8 mouse cellular contexts compared by ENCODE assay signal in the genomic region with DNA sequence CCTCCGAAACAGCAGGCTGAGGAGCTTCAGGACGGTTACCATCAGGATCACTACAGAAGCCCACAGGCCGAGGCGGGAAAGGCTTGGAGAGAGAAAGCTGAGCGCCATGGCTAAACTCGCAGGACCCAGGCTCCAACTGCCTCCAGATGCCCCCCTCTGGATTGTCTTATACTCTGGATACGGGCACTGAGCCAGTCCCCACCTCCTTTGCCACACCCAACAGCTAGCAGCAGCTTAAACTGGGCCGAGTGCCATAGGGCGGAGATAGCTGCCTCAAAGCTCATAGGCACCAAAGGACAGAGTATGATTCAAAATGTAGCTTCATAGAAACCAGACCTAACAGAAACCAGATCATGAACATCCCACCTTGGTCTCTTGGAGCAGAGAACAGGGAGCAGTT. TPM values are rescaled to one million over a fixed set of nuclear protein-coding genes. Genes with fewer than 3 reads are reported as not detected.
A peak's percentile ranks its signal among the peaks of the same experiment; 100 is the strongest.
DNase-seq lines count a peak whose midpoint lies in the region; ATAC-seq and TF ChIP-seq lines count a peak whose summit lies in the region.

A gene (minus strand): TSS at position 144 of the 400 bp plus-strand sequence.

- TF ChIP-seq CTCF in lung, embryonic 14.5 days (IDR thresholded peaks at IDR 0.05; ENCODE audit: low read depth): no peak

- H3K4me1 ChIP-seq in heart, embryonic 16.5 days (ENCODE audit: control insufficient read depth, insufficient read depth, low read length): peaks cover 4% of the 10 kb centered on the region; the same call in 1 of the 2 replicates
- H3K4me1 ChIP-seq in lung, embryonic 14.5 days (ENCODE audit: insufficient read depth): no peaks in the 10 kb centered on the region
- no peaks in the 10 kb centered on the region for H3K4me1 ChIP-seq in midbrain, embryonic 10.5 days

- no peak within 1 kb of the TSS for H3K4me2 ChIP-seq in heart, embryonic 16.5 days (ENCODE audit: low read depth, low read length)
- H3K4me2 ChIP-seq in lung, embryonic 14.5 days: no peak within 1 kb of the TSS

- no peak within 1 kb of the TSS for H3K27ac ChIP-seq in heart, embryonic 16.5 days (ENCODE audit: low read length)
- no peak within 1 kb of the TSS for H3K27ac ChIP-seq in lung, embryonic 14.5 days (ENCODE audit: low read depth)
- H3K27ac ChIP-seq in midbrain, embryonic 10.5 days (replicated peaks): no peak within 1 kb of the TSS

- peak; percentile 56; the same call in 1 of the 2 replicates for ATAC-seq in heart, embryonic 16.5 days (replicated peaks; ENCODE audit: extremely low read depth, insufficient read depth, low FRiP score)
- no peak for ATAC-seq in lung, embryonic 14.5 days (ENCODE audit: insufficient read depth)
- ATAC-seq in CD4-positive, CD25-positive, alpha-beta regulatory T cell, adult 4 months: no peak

- DNase-seq in urinary bladder, adult 18-20 months (ENCODE audit: low spot score in 2 of 2): peak; percentile 21 to 23
- DNase-seq in urinary bladder, postnatal 10 days (ENCODE audit: low spot score): no peak
- DNase-seq in lung, embryonic 14.5 days: peak; percentile 60
- DNase-seq in layer of hippocampus, postnatal 10 days (ENCODE audit: low spot score in 2 of 2): no peak
- DNase-seq in c-Kit-positive CD71-positive TER-119-positive erythroid progenitor cells, embryonic 14.5 days (ENCODE audit: low spot score): no peak
- no peak for DNase-seq in midbrain, embryonic 10.5 days (ENCODE audit: low spot score)

- H3K4me3 ChIP-seq in heart, embryonic 16.5 days (ENCODE audit: low read length): no peak within 1 kb of the TSS
- no peak within 1 kb of the TSS for H3K4me3 ChIP-seq in lung, embryonic 14.5 days (ENCODE audit: low read depth, low read length)
- no peak within 1 kb of the TSS for H3K4me3 ChIP-seq in midbrain, embryonic 10.5 days

- no peak within 1 kb of the TSS for H3K9ac ChIP-seq in heart, embryonic 16.5 days (ENCODE audit: low read length)
- H3K9ac ChIP-seq in lung, embryonic 14.5 days: no peak within 1 kb of the TSS

- 70% methylated on average over 9 of the region's 9 CpGs for whole genome bisulfite sequencing in heart, embryonic 16.5 days
- WGBS in lung, embryonic 14.5 days: 76% methylated on average over 9 of the region's 9 CpGs
- 89% methylated on average over 9 of the region's 9 CpGs for whole genome bisulfite sequencing in midbrain, embryonic 10.5 days

- no peaks in the 10 kb centered on the region for H3K36me3 ChIP-seq in heart, embryonic 16.5 days (ENCODE audit: control insufficient read depth, insufficient read depth)
- no peaks in the 10 kb centered on the region for H3K36me3 ChIP-seq in lung, embryonic 14.5 days (ENCODE audit: insufficient read depth)
- no peaks in the 10 kb centered on the region for H3K36me3 ChIP-seq in midbrain, embryonic 10.5 days

- H3K27me3 ChIP-seq in heart, embryonic 16.5 days (ENCODE audit: control insufficient read depth, insufficient read depth, low read length): no peaks in the 10 kb centered on the region
- no peaks in the 10 kb centered on the region for H3K27me3 ChIP-seq in lung, embryonic 14.5 days (ENCODE audit: insufficient read depth, low read length)
- H3K27me3 ChIP-seq in midbrain, embryonic 10.5 days (ENCODE audit: low read depth, poor library complexity, severe bottlenecking): no peaks in the 10 kb centered on the region

- H3K9me3 ChIP-seq in heart, embryonic 16.5 days (replicated peaks; ENCODE audit: control insufficient read depth, low read length): no peaks in the 10 kb centered on the region
- H3K9me3 ChIP-seq in lung, embryonic 14.5 days (ENCODE audit: low read depth, low read length): no peaks in the 10 kb centered on the region
- H3K9me3 ChIP-seq in midbrain, embryonic 10.5 days (replicated peaks): no peaks in the 10 kb centered on the region

RNA-seq across cellular contexts. Expression of the gene that starts here (rescaled TPM):
- polyA plus RNA-seq in heart, embryonic 16.5 days (2015; fragmentation: Nextera tagmentation; extraction: Ambion mirVana): 4.0 and 6.4 TPM in 2 replicates
- 7.6 and 10.9 TPM in 2 replicates for polyA plus RNA-seq in lung, embryonic 14.5 days (2014; fragmentation: Nextera tagmentation; extraction: Ambion mirVana)
- total RNA-seq in layer of hippocampus, postnatal 10 days (2021): 1 to 10 TPM; 2.1 to 2.7 TPM
- polyA plus RNA-seq in CD4-positive, CD25-positive, alpha-beta regulatory T cell, adult 4 months (2017; shearing (Covaris generic)): not detected
- not detected in 2 replicates for polyA plus RNA-seq in midbrain, embryonic 10.5 days (2016; fragmentation: Nextera tagmentation; extraction: Ambion mirVana)

Comparison
In these comparisons a context has a peak if more than half of its experiments do, and no peak if none do; other contexts are left out.
1. DNase-seq: peak in urinary bladder, adult 18-20 months (2 of 2) and lung, embryonic 14.5 days (single experiment); none in urinary bladder, postnatal 10 days (single experiment), layer of hippocampus, postnatal 10 days (0 of 2), c-Kit-positive CD71-positive TER-119-positive erythroid progenitor cells, embryonic 14.5 days (single experiment) and midbrain, embryonic 10.5 days (single experiment).